Comparison of ENCODE assay signal across 8 mouse cellular contexts in the genomic region with DNA sequence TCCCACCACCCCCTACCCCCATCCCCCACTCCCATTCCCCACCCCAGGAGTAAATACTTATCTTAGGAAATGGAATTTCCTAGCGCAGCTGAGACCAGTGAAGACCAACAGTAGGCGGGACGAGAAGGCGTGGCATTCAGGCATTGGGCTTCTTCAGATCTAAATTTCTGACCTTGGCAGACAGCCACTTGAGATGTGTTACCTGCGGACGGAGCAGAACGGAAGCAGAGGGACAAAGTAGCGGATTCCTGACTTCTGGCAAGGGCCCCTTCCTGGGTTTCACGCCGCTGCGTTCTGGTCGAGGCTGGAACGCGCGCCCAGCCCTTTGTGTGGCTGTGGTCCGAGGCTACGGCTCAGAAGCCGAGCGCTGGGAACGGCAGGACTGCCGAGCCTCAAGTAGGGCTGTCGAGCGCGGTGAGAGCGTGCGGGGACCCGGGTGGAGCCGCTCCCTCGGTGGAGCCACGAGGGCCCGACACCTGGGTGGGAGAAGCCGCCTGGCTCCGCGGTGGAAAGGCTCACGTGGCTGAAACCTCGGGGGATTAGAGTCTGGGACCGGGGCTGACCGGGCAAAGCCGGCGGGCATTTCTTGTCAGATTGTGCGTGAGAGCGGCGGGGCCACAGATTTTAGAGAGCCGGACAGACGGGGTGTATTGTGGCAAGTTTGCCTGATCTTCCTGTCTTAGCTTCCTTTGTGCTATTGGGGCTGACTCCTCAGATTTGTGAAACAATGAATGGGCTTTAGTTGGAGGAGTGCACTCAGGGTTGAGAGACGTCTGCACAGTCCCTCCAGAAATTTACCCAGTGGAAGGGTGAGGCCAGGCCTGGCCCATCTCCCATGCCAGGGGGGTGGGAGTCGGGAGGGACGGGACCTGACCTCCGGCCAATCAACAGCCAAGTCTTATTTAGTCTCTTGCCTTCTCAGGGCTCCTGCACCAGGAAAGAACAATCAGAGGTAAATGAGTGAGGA. TPM values are rescaled to one million over a fixed set of nuclear protein-coding genes. Genes with fewer than 3 reads are reported as not detected.
DNase-seq lines count a peak whose midpoint lies in the region; ATAC-seq and TF ChIP-seq lines count a peak whose summit lies in the region.

No protein-coding gene starts in this region.

- no peak for TF ChIP-seq POLR2A in kidney, adult 2 months (IDR thresholded peaks at IDR 0.05; ENCODE audit: low read depth, low read length)
- TF ChIP-seq POLR2A in lung, adult 2 months (IDR thresholded peaks at IDR 0.05; ENCODE audit: borderline replicate concordance, extremely low read depth, low read depth, low read length) = no peak

- ATAC-seq in erythroid progenitor cell, adult 5-6 weeks (replicated peaks; ENCODE audit: low FRiP score, poor library complexity, severe bottlenecking) = no peak

- WGBS in kidney, adult 2 months = 1% methylated on average over 49 of the region's 49 CpGs
- WGBS in lung, adult 2 months = 1% methylated on average over 49 of the region's 49 CpGs

- DNase-seq in 3134 (ENCODE audit: extremely low read depth, insufficient read length, low spot score) (peak; percentile 85), ZHBTc4 (ENCODE audit: low read depth, low spot score) (peak; percentile 98)
- DNase-seq in embryo, embryonic 10 days (ENCODE audit: low spot score) = peak; percentile 92
- peak; percentile 50 to 53 for DNase-seq in heart, adult 9 months (ENCODE audit: low spot score in 2 of 2)
- peak; percentile 81 for DNase-seq in kidney, adult 2 months
- DNase-seq in lung, adult 2 months = peak; percentile 74
- DNase-seq in ovary, adult 18-20 months (ENCODE audit: low spot score) = peak; percentile 26

- TF ChIP-seq CTCF in kidney, adult 2 months (conservative IDR thresholded peaks at IDR 0.05; ENCODE audit: insufficient read depth, insufficient read length, low read depth, low read length) = no peak
- no peak for TF ChIP-seq CTCF in lung, adult 2 months (IDR thresholded peaks at IDR 0.05; ENCODE audit: insufficient read depth, low read length)

- H3K4me3 ChIP-seq in kidney, adult 2 months (ENCODE audit: insufficient read depth, low read depth, low read length) = peak overlapping the region; percentile 61
- peak overlapping the region; percentile 78 for H3K4me3 ChIP-seq in lung, adult 2 months (replicated peaks; ENCODE audit: extremely low read depth, low read depth, low read length)

- H3K4me1 ChIP-seq in kidney, adult 2 months (ENCODE audit: control insufficient read depth, insufficient read depth, low read length) = no peaks in the 10 kb centered on the region
- H3K4me1 ChIP-seq in lung, adult 2 months (ENCODE audit: control insufficient read depth, insufficient read depth, low read length) = peaks cover 4% of the 10 kb centered on the region

- no peak overlapping the region for H3K27ac ChIP-seq in kidney, adult 2 months (ENCODE audit: insufficient read depth, low read depth, low read length)

- H3K36me3 ChIP-seq in kidney, adult 2 months (ENCODE audit: control insufficient read depth, insufficient read depth, low read length) = no peaks in the 10 kb centered on the region

- no peaks in the 10 kb centered on the region for H3K27me3 ChIP-seq in kidney, adult 2 months (replicated peaks; ENCODE audit: control insufficient read depth, insufficient read depth, low read length)

RNA-seq across cellular contexts. Expression of a gene that starts 1.7 kb away (rescaled TPM):
- polyA plus RNA-seq in kidney, adult 2 months (2012; rRNA removed) = 2.0 and 3.0 TPM in 2 replicates
- 12.8 and 21.6 TPM in 2 replicates for polyA plus RNA-seq in lung, adult 2 months (2012; rRNA removed)
- not detected in 2 replicates for total RNA-seq in erythroid progenitor cell, adult 5-6 weeks (2015; ENCODE audit: low replicate concordance)
- not detected in 2 replicates for total RNA-seq in erythroid progenitor cell, adult 5-6 weeks (2017; ENCODE audit: low replicate concordance)

RNA-seq across cellular contexts. Expression of a gene that starts 13.3 kb away (rescaled TPM):
- polyA plus RNA-seq in kidney, adult 2 months (2012; rRNA removed) = 0.03 and 0.08 TPM in 2 replicates
- 0.58 and 1.2 TPM in 2 replicates for polyA plus RNA-seq in lung, adult 2 months (2012; rRNA removed)
- total RNA-seq in erythroid progenitor cell, adult 5-6 weeks (2015; ENCODE audit: low replicate concordance) = not detected in 2 replicates
- total RNA-seq in erythroid progenitor cell, adult 5-6 weeks (2017; ENCODE audit: low replicate concordance) = not detected in 2 replicates

RNA-seq across cellular contexts. Expression of a gene that starts 20.6 kb away (rescaled TPM):
- not detected in 2 replicates for polyA plus RNA-seq in kidney, adult 2 months (2012; rRNA removed)
- not detected in 2 replicates for polyA plus RNA-seq in lung, adult 2 months (2012; rRNA removed)
- total RNA-seq in erythroid progenitor cell, adult 5-6 weeks (2015; ENCODE audit: low replicate concordance) = not detected in 2 replicates
- total RNA-seq in erythroid progenitor cell, adult 5-6 weeks (2017; ENCODE audit: low replicate concordance) = not detected in 2 replicates

RNA-seq across cellular contexts. Expression of a gene that starts 21.6 kb away (rescaled TPM):
- 0.25 TPM in 1 of 2 replicates, not detected in the other for polyA plus RNA-seq in kidney, adult 2 months (2012; rRNA removed)
- 0.14 and 0.18 TPM in 2 replicates for polyA plus RNA-seq in lung, adult 2 months (2012; rRNA removed)
- total RNA-seq in erythroid progenitor cell, adult 5-6 weeks (2015; ENCODE audit: low replicate concordance) = not detected in 2 replicates
- total RNA-seq in erythroid progenitor cell, adult 5-6 weeks (2017; ENCODE audit: low replicate concordance) = not detected in 2 replicates

RNA-seq across cellular contexts. Expression of a gene that starts 43.1 kb away (rescaled TPM):
- polyA plus RNA-seq in kidney, adult 2 months (2012; rRNA removed) = 21.0 TPM in 2 replicates
- 38.0 and 46.1 TPM in 2 replicates for polyA plus RNA-seq in lung, adult 2 months (2012; rRNA removed)
- total RNA-seq in erythroid progenitor cell, adult 5-6 weeks (2015; ENCODE audit: low replicate concordance) = 3.8 and 11.5 TPM in 2 replicates
- 0.51 and 1.5 TPM in 2 replicates for total RNA-seq in erythroid progenitor cell, adult 5-6 weeks (2017; ENCODE audit: low replicate concordance)

Comparison
In these comparisons a context has a peak if more than half of its experiments do, and no peak if none do; other contexts are left out.
1. DNase-seq: peak in every context shown above with its lines; median percentile 98 in ZHBTc4; 92 in embryo, embryonic 10 days; 85 in 3134; 81 in kidney, adult 2 months; 74 in lung, adult 2 months; 52 in heart, adult 9 months; 26 in ovary, adult 18-20 months.